Mouse (Mus musculus) heart, postnatal 25 days (tissue): ENCODE results near the gene Cnn2. TPM values are rescaled to one million over a fixed set of nuclear protein-coding genes. Genes with fewer than 3 reads are reported as not detected.

ENCODE experiments used
- DNase-seq: peaks from one replicate; pipeline ENCODE4 v3.0.0; 2022; ENCODE audit warnings: low spot score
- intact Hi-C: fragments of 180-260 bp; cut with DNase I; formaldehyde crosslinking; loops from one replicate; pipeline ENCODE4 v1.15.1; 2025
- total RNA-seq, 2 experiments: library from RNA; stranded (reverse); gene quantifications; 2 replicates each; pipeline ENCODE4 v1.2.3; 2021

The Cnn2 gene
- total RNA-seq, 2 experiments from 2014 or later, result 35.9 to 36.6 TPM

GRCm38 (mm10) chr10:79966886-79967400, 21.4 kb upstream of the Cnn2 start:
- intact Hi-C loops, result no loop called here
- DNase-seq, result no peak

- no peak for DNase-seq
- intact Hi-C loops, result no loop called here
Measured at GRCm38 (mm10) chr10:79968181-79968580, 20.2 kb upstream of the Cnn2 start.

GRCm38 (mm10) chr10:79969124-79969568, 19.2 kb upstream of the Cnn2 start:
- intact Hi-C loops, result no loop called here
- no peak for DNase-seq

- intact Hi-C loops, result no loop called here
- no peak for DNase-seq
Measured at GRCm38 (mm10) chr10:79970415-79971182, 17.8 kb upstream of the Cnn2 start, which contains the start of gene Grin3b. Grin3b (plus strand) TSS chr10:79970715.

- intact Hi-C loops, result no loop called here
- DNase-seq, result no peak
Measured at GRCm38 (mm10) chr10:79971183-79971497, 17.2 kb upstream of the Cnn2 start.

- DNase-seq, result no peak
Measured at GRCm38 (mm10) chr10:79972831-79973230, 15.6 kb upstream of the Cnn2 start.

GRCm38 (mm10) chr10:79974087-79974486, 14.3 kb upstream of the Cnn2 start:
- intact Hi-C loops, result no loop called here
- DNase-seq, result no peak

More at GRCm38 (mm10) chr10:79972831-79973230, 15.6 kb upstream of the Cnn2 start:
- intact Hi-C loops, result no loop called here

GRCm38 (mm10) chr10:79974668-79975067, 13.7 kb upstream of the Cnn2 start:
- DNase-seq, result no peak
- intact Hi-C loops, result no loop called here

GRCm38 (mm10) chr10:79976071-79976721, 12.2 kb upstream of the Cnn2 start:
- intact Hi-C loops, result no loop called here
- DNase-seq, result no peak

GRCm38 (mm10) chr10:79976722-79977107, 11.7 kb upstream of the Cnn2 start:
- intact Hi-C loops, result no loop called here
- DNase-seq, result no peak

GRCm38 (mm10) chr10:79977324-79977723, 11.1 kb upstream of the Cnn2 start:
- DNase-seq, result no peak
- intact Hi-C loops, result no loop called here

GRCm38 (mm10) chr10:79978061-79978460, 10.3 kb upstream of the Cnn2 start:
- DNase-seq, result no peak
- intact Hi-C loops, result no loop called here

GRCm38 (mm10) chr10:79979401-79980155, 8.8 kb upstream of the Cnn2 start:
- intact Hi-C loops, result no loop called here
- DNase-seq, result no peak

- no peak for DNase-seq
- intact Hi-C loops, result loop anchor here (1.0 kb wide), 1 partner anchor 23 kb away; the partner anchor contains the start of gene Wdr18
Measured at GRCm38 (mm10) chr10:79983205-79983604, 5.2 kb upstream of the Cnn2 start.

GRCm38 (mm10) chr10:79983670-79984069, 4.7 kb upstream of the Cnn2 start:
- intact Hi-C loops, result loop anchor here (1.0 kb wide), 1 partner anchor 23 kb away; the partner anchor contains the start of gene Wdr18

GRCm38 (mm10) chr10:79984195-79984816, 4.1 kb upstream of the Cnn2 start, which contains the start of gene Tmem259:
Tmem259 (minus strand) TSS chr10:79984330.
- intact Hi-C loops, result no loop called here
- DNase-seq, result peak; percentile 75

More at GRCm38 (mm10) chr10:79983670-79984069, 4.7 kb upstream of the Cnn2 start:
- no peak for DNase-seq

- peak; percentile 97 for DNase-seq
- intact Hi-C loops, result loop anchor here (5.0 kb wide), 1 partner anchor 152 kb away; the partner anchor contains the start of gene Atp5d
Measured at GRCm38 (mm10) chr10:79984871-79985270, 3.5 kb upstream of the Cnn2 start.

GRCm38 (mm10) chr10:79985334-79986231, 2.8 kb upstream of the Cnn2 start:
- intact Hi-C loops, result loop anchor here (2.0 to 5.0 kb wide), 2 partner anchors 129 to 152 kb away; partner anchors contain the start of genes Atp5d and Stk11
- peak; percentile 58 for DNase-seq
